Mouse (Mus musculus): ENCODE measurements around the gene Dtx3.

GRCm38 (mm10) chr10:127164631-127165353, 30.7 kb downstream of the Dtx3 start, which contains the start of gene B4galnt1:
- TF ChIP-seq EP300 (IDR thresholded peaks at IDR 0.05; ENCODE audit: insufficient read depth, low read depth, low read length) (no peak), CTCF (IDR thresholded peaks at IDR 0.05) (no peak; the same call in 1 of the 2 replicates), POLR2A (IDR thresholded peaks at IDR 0.05; ENCODE audit: insufficient read depth, low read depth, low read length) (no peak)
